Mouse (Mus musculus) erythroid progenitor cell, adult 5-6 weeks (primary cell): ENCODE measurements around the gene Gm49369. TPM values are rescaled to one million over a fixed set of nuclear protein-coding genes. Genes with fewer than 3 reads are reported as not detected.
"Not testable (repeated sequence)": the region's sequence is repeated elsewhere in the genome, so short reads cannot be mapped to it uniquely, and the experiment has no call there.

Experiments
- ATAC-seq: replicated peaks from 2 replicates; pipeline ENCODE4 v1.8.0; 2016; ENCODE audit warnings: moderate number of reproducible peaks, mild to moderate bottlenecking, moderate TSS enrichment, inconsistent platforms; ENCODE audit not compliant: poor library complexity, low FRiP score, severe bottlenecking
- total RNA-seq, 2 experiments: library from RNA; stranded (forward) in 1 of 2; stranded (reverse) in 1 of 2; fragments of 150-400 nt in 1 of 2; fragments of 186-747, 209-891 nt in 1 of 2; gene quantifications; 2 replicates each; pipeline versions ENCODE4 v1.2.3 to v1.2.4; 2015 to 2017; ENCODE audit warnings: low replicate concordance in 2 of 2

The Gm49369 gene
- total RNA-seq, 2 experiments from 2014 or later = 143 TPM; not detected in 1

DNA sequence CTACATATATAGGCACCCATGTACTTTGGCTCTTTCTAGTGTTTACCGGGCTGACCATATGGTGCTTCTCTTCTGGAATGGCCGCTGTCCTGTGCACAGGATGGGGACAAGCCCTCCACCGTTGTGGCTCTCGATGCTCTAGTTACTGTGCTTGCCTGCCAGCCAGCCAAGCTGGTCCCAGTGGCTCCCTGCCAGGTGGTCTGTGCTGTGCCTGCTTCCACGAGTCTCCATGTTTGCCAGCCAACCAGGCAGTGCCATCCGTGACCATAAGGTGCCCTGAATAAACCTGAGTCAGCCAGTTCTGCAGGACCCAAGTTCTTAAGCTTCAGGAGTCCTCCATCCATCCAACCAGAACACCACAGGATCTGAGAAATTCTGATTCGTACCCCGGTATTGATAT is 47.3 kb downstream of the Gm49369 start:
- ATAC-seq = no peak

DNA sequence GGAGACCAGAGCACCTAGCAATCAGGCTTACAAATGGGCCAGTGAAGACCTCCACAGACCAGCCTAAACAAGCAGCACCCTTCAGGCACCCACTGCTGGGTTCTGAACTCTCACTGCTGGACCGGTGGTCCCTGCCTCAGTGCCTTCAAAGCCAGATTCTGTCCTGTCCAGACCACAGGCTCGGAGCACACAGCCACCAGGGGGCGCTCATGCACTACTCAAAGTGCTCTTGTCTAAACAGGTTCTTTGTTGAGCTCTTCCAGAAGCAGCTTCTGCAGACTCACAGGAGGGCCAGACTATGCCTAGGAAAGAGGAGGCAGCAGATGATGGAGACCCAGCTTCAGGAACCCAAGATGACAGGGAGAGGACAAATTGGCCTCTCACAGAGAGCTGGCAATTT is 48.2 kb downstream of the Gm49369 start:
- peak; percentile 70 for ATAC-seq

DNA sequence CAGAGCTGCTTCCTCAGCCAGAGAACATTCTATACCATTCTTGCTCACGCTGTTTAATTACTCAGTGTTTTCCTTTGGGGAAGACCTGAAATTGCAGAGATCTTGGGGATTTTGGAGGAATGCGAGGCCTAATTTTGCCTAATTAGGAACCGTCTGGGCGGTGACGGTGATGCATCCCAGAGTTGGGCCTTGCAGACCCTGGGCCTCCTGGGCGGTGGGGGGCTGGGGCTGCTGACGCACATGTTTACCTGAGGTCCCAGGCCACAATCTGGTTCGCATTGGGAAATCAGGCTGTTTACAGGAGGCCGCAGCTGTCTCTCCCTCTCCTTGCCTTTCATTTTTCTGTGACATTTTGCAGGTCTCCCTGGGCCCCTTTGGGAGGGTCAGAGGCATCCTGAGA is 49.7 kb downstream of the Gm49369 start:
- ATAC-seq = not testable (repeated sequence)

DNA sequence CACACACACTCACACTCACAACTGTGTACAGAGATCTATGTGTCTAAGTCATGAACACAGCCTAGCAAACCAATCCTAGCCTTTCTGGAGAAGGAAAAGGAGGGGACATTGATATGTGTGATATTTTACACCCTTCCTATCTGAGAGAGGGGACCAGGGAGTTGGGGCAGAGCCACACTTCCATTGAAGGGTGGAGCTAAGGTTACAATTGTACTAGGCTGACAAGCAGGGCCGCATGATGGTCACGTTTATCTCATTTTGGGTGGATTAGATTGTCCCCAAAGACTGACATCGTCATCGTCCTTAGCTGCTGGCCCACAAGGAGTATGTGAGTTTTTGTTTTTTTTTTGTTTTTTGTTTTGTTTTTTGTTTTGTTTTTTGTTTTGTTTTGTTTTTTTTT is 51.2 kb downstream of the Gm49369 start:
- ATAC-seq = no peak

DNA sequence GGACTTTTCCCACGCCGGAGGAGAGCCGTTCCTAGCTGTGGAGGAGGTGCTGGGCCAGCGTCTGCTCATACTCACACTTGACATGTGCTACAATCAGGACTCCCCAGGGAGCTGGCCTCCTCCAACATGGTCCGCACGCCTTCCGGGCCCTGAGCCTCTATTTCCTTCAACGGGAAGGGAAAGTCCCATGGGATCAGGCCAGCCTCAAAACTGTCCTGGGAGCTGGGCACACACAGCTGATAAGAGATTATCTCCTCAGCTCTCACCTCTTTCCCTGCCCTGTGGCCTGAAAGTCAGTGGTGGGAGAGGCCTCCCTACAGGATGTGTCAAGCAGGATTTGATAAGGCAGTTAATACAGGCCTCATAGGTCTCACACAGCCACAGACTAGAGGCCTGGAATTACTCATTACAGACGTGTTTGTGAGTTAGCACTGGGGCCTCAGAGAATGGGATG is 52.2 kb downstream of the Gm49369 start:
- no peak for ATAC-seq

DNA sequence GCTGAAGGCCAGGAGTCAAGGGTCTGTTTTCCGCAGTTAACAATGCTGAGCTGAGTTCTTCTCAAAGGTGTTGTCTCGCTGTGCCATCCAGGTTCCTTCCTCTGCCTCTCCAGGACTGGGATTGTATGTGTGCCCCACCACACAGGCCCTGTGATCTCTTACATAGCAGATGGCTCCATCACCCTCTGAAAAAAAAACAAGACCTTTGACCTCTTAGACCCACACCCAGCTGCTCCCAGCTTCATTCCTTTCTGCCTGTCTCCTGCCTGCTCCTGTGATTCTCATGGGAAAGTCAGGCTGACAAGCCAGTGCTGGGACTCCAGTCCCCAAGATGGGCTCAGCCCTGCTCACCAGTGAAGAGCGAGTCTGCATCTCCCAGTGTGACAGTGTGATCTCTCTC is 54.0 kb downstream of the Gm49369 start:
- no peak for ATAC-seq

DNA sequence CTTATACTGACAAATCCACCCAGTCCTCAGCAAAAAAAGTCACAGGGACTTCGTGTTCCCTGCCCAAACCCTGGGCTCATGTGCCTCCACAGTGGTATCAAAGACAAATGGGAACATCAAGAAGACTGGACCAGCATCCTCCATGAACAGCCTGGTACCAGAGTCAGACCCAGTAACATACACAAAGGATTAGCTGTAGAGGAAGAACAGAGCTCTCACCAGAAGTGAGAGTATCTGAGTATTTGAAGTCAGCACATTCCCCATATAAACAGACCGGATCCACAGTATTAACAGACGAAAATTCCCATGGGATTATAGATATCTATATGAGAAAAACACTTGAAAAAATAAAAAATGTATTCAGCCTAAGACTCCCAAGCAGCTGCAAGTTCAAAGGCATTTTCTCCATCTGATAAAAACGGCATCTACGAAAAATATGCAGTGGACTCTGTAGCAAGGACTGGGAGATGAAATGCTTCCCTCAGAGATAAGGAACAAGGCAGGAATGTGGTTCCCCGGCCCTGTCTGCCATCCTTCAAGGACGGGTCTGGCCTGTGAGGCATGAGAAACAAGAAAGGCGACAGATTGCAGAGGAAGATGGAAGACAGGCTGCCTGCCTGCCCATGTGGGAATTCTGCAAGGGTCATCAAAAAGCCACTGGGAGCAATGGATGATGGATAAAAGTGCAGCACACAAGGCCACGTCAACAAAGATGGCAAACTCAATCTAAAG is 55.6 kb downstream of the Gm49369 start:
- ATAC-seq = no peak

DNA sequence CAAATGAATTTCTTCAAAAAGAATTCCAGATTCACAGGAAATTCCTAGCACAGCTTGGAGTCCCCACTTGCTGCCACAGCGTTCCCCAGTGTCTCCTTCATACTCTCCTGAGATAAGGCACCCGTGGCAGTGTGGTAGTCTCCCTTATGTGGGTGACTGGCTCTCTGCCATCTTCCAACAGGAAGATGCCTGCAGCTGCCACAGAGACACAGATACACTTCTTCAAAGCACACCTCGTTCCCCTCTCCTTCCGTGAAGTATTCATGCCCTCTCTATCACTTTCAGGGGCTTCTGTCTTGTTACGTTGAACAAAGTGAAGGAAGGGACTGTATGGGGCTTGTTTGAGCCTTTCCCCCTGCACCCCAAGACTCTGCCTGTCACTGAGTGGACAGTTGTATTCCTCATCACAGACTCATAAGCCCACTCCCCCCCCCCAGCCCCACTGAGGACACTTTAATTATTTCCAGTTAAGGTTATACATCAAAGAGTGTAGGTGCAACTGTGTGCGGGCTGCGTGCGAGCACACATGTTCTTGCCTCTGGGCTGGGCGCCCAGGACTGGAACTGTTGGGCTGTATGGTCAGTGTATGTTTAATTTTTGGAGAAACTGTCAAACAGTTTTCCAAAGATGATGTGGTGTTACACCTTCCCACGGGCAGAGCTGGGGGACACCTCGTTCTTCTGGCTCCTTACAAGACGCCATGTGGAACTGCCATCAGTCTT is 58.9 kb downstream of the Gm49369 start:
- ATAC-seq = no peak

DNA sequence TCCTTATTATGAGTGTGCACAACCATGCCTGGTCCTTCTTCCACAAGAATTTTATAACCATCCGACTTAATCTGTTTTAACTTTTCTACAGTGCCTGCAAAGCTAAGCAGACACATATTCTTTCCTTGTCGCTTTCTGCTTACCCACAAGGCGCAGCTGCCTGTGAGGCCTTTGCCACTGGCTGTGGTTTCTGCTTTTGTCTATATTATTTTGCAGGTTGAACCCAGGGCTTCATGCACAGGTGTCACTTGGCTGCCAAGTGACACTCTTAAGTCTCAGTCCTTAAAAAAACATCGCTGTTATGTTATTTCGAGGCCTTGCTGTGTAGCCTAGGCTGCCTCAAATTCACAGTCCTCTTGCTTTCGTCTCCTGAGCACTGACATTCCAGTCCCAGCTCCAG is 59.8 kb downstream of the Gm49369 start:
- ATAC-seq = no peak

DNA sequence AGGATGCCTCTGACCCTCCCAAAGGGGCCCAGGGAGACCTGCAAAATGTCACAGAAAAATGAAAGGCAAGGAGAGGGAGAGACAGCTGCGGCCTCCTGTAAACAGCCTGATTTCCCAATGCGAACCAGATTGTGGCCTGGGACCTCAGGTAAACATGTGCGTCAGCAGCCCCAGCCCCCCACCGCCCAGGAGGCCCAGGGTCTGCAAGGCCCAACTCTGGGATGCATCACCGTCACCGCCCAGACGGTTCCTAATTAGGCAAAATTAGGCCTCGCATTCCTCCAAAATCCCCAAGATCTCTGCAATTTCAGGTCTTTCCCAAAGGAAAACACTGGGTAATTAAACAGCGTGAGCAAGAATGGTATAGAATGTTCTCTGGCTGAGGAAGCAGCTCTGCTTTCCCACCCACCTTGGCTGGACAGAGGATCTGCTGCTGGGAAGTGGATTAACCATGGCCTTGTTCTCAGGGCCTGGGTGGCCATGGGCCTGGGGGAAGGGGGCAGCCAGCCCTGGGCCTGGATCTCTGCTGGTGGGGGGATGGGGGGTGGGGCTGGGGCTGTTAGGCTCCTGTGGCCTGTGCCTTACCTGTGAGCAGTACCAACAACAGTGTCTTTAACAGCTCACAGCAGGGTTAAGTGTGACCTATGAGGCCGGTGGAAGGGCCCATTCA is 60.7 kb downstream of the Gm49369 start:
- not testable (repeated sequence) for ATAC-seq

Other genes starting within 250 kb of the Gm49369 start
- not detected in 2 replicates for gene Gm39115, start 246.6 kb downstream of the Gm49369 start, total RNA-seq (2015; ENCODE audit: low replicate concordance)
- gene Gm39115, start 246.6 kb downstream of the Gm49369 start, total RNA-seq (2017; ENCODE audit: low replicate concordance) = not detected in 2 replicates
- not detected in 2 replicates for gene Gm45337, start 238.1 kb downstream of the Gm49369 start, total RNA-seq (2015; ENCODE audit: low replicate concordance)
- not detected in 2 replicates for gene Gm45337, start 238.1 kb downstream of the Gm49369 start, total RNA-seq (2017; ENCODE audit: low replicate concordance)
- gene Gm29735, start 225.6 kb downstream of the Gm49369 start, total RNA-seq (2015; ENCODE audit: low replicate concordance) = not detected in 2 replicates
- not detected in 2 replicates for gene Gm29735, start 225.6 kb downstream of the Gm49369 start, total RNA-seq (2017; ENCODE audit: low replicate concordance)
- gene Gm4553, start 216.9 kb downstream of the Gm49369 start, total RNA-seq (2015; ENCODE audit: low replicate concordance) = not detected in 2 replicates
- gene Gm4553, start 216.9 kb downstream of the Gm49369 start, total RNA-seq (2017; ENCODE audit: low replicate concordance) = not detected in 2 replicates
- gene Krtap5-2, start 206.7 kb downstream of the Gm49369 start, total RNA-seq (2015; ENCODE audit: low replicate concordance) = not detected in 2 replicates
- not detected in 2 replicates for gene Krtap5-2, start 206.7 kb downstream of the Gm49369 start, total RNA-seq (2017; ENCODE audit: low replicate concordance)
- gene Gm10153, start 192.3 kb downstream of the Gm49369 start, total RNA-seq (2015; ENCODE audit: low replicate concordance) = not detected in 2 replicates
- not detected in 2 replicates for gene Gm10153, start 192.3 kb downstream of the Gm49369 start, total RNA-seq (2017; ENCODE audit: low replicate concordance)
- not detected in 2 replicates for gene Krtap5-3, start 181.3 kb downstream of the Gm49369 start, total RNA-seq (2015; ENCODE audit: low replicate concordance)
- not detected in 2 replicates for gene Krtap5-3, start 181.3 kb downstream of the Gm49369 start, total RNA-seq (2017; ENCODE audit: low replicate concordance)
- not detected in 2 replicates for gene Gm7579, start 170.8 kb downstream of the Gm49369 start, total RNA-seq (2015; ENCODE audit: low replicate concordance)
- not detected in 2 replicates for gene Gm7579, start 170.8 kb downstream of the Gm49369 start, total RNA-seq (2017; ENCODE audit: low replicate concordance)
- not detected in 2 replicates for gene Krtap5-5, start 152.7 kb downstream of the Gm49369 start, total RNA-seq (2015; ENCODE audit: low replicate concordance)
- gene Krtap5-5, start 152.7 kb downstream of the Gm49369 start, total RNA-seq (2017; ENCODE audit: low replicate concordance) = not detected in 2 replicates
- not detected in 2 replicates for gene Gm40460, start 141.6 kb downstream of the Gm49369 start, total RNA-seq (2015; ENCODE audit: low replicate concordance)
- gene Gm40460, start 141.6 kb downstream of the Gm49369 start, total RNA-seq (2017; ENCODE audit: low replicate concordance) = not detected in 2 replicates
- not detected in 2 replicates for gene Gm2431, start 124.3 kb downstream of the Gm49369 start, total RNA-seq (2015; ENCODE audit: low replicate concordance)
- gene Gm2431, start 124.3 kb downstream of the Gm49369 start, total RNA-seq (2017; ENCODE audit: low replicate concordance) = not detected in 2 replicates
- gene Gm4559, start 108.3 kb downstream of the Gm49369 start, total RNA-seq (2015; ENCODE audit: low replicate concordance) = not detected in 2 replicates
- not detected in 2 replicates for gene Gm4559, start 108.3 kb downstream of the Gm49369 start, total RNA-seq (2017; ENCODE audit: low replicate concordance)
- gene Krtap5-1, start 85.5 kb downstream of the Gm49369 start, total RNA-seq (2015; ENCODE audit: low replicate concordance) = not detected in 2 replicates
- not detected in 2 replicates for gene Krtap5-1, start 85.5 kb downstream of the Gm49369 start, total RNA-seq (2017; ENCODE audit: low replicate concordance)
- not detected in 2 replicates for gene Krtap5-4, start 79.1 kb downstream of the Gm49369 start, total RNA-seq (2015; ENCODE audit: low replicate concordance)
- gene Krtap5-4, start 79.1 kb downstream of the Gm49369 start, total RNA-seq (2017; ENCODE audit: low replicate concordance) = not detected in 2 replicates
- gene Ifitm10, start 8.9 kb downstream of the Gm49369 start, total RNA-seq (2015; ENCODE audit: low replicate concordance) = not detected in 2 replicates
- gene Ifitm10, start 8.9 kb downstream of the Gm49369 start, total RNA-seq (2017; ENCODE audit: low replicate concordance) = not detected in 2 replicates
- gene Ctsd, start 5.4 kb upstream of the Gm49369 start, total RNA-seq (2015; ENCODE audit: low replicate concordance) = 207 and 227 TPM in 2 replicates
- gene Ctsd, start 5.4 kb upstream of the Gm49369 start, total RNA-seq (2017; ENCODE audit: low replicate concordance) = 161 and 184 TPM in 2 replicates
- gene Syt8, start 52.2 kb upstream of the Gm49369 start, total RNA-seq (2015; ENCODE audit: low replicate concordance) = not detected in 2 replicates
- gene Syt8, start 52.2 kb upstream of the Gm49369 start, total RNA-seq (2017; ENCODE audit: low replicate concordance) = not detected in 2 replicates
- not detected in 2 replicates for gene Tnni2, start 59.1 kb upstream of the Gm49369 start, total RNA-seq (2015; ENCODE audit: low replicate concordance)
- gene Tnni2, start 59.1 kb upstream of the Gm49369 start, total RNA-seq (2017; ENCODE audit: low replicate concordance) = not detected in 2 replicates
- gene Lsp1, start 78.1 kb upstream of the Gm49369 start, total RNA-seq (2015; ENCODE audit: low replicate concordance) = 88.0 and 115 TPM in 2 replicates
- 64.5 and 76.5 TPM in 2 replicates for gene Lsp1, start 78.1 kb upstream of the Gm49369 start, total RNA-seq (2017; ENCODE audit: low replicate concordance)
- gene Tnnt3, start 116.2 kb upstream of the Gm49369 start, total RNA-seq (2015; ENCODE audit: low replicate concordance) = not detected in 2 replicates
- gene Tnnt3, start 116.2 kb upstream of the Gm49369 start, total RNA-seq (2017; ENCODE audit: low replicate concordance) = not detected in 2 replicates
- gene Mrpl23, start 150.0 kb upstream of the Gm49369 start, total RNA-seq (2015; ENCODE audit: low replicate concordance) = 9.6 TPM in 1 of 2 replicates, not detected in the other
- gene Mrpl23, start 150.0 kb upstream of the Gm49369 start, total RNA-seq (2017; ENCODE audit: low replicate concordance) = 0.13 TPM in 1 of 2 replicates, not detected in the other